Mouse (Mus musculus) mature B cell (primary cell): ENCODE results near the gene Adcy1.

Experiments used
- in situ Hi-C: fragments of 300-500 bp; cut with MboI; formaldehyde crosslinking; loops from 2 replicates; pipeline ENCODE4 v1.14.3; 2019

The Adcy1 gene

DNA sequence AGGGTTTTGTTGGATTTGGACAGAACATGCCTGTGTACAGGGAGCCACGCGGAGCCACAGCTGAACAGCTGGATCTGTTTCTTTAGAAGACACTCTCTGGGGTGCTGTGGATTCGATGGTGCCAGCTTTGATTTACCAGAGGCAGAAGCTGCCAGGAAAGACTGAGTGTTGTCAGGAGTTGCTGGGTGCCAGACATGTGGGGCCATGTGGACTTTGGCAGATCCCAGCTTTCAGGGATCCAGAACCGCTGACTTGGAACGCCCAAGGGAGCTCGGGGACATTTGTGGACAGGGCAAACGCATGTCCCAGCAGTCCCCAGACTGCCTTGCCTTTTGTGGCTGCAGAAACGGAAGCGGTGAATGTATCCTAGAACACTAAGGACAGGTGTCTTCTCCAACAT lies 72.5 kb downstream of the Adcy1 start:
- in situ Hi-C loops = no loop called here

DNA sequence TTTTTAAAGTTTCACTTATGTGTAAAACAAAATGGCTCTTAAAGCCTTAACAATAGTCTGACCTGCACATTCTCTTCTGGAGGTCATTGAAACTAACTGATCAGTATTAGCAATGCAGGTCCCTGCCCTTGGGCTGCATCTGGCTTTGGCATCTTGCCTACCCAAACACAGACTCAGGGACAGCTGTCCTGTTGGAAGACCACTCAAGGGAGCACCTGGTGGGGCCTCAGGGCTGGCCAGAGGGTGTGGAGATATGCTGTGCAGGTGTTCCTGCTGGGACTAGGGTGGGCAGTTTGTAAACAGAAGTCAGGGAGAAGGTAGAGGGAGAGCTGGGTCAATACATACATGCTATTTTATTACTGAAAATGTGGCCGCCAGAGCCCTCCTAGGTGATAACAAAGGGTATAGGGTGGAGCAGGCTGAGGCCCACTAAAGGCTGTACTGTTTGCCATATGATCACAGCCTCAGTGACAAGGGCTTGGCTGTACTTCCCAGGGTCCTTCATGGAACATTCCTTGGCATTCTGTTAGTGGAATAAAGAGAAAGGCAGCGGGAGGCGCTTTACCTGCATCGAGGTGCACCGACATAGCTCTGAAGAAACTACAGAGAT lies 73.1 kb downstream of the Adcy1 start:
- in situ Hi-C loops = no loop called here

DNA sequence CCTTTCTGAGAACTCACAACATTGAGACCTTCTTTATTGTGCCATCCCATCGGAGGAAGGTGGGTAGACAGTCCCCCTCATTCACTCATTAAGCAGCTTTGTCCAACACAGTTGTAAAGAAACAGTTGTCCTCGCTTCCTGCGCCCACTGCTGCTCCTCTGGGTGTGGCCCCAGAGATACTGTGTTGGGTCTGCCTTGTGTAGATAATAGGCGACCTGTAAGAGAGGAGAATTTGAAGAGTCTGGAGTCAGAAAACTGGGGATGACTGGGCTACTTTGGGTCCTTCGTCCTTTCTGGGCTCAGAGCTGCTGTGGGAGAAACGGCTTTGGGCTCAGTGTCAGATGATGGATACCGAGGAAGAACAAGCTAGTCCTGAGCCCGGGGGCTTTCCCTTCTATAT lies 75.1 kb downstream of the Adcy1 start:
- in situ Hi-C loops = no loop called here

DNA sequence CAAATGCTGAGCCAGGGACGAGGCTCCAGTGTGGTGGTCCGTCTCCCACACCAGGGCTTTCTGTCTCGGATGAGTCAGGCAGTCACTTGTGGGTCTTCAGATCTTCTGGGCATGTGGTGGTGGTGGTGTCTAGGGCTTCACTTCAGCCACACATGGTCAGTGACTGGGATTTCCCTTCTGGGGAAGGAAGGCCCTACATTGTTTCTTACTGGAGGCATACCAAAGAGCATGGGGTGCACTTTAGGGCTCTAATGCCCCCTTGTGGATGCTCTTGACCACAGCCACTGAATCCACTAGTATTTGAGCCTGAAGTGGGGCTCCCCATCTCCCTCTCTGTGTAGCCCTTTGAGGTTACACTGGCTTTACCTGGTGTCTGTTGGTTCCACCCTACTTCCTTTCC lies 77.2 kb downstream of the Adcy1 start:
- in situ Hi-C loops = no loop called here

DNA sequence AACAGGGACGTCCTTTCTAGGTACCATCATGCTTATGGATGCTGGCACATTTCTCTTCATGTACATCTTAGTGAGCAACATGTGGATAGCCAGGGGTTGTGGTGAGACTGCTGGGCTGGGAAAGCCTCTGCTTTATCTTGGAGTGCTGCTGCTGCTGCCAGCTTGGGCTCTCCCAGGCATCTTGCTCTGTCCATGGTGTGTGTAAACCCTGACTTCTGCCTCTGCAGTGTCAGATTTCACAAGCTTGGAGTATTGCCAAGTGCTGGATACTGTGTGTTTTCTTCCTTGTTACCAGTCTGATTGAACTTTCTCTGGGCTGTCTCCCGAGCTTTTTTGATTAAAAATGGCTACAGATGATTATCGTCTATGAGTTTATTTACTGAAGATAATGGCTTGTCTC lies 79.4 kb downstream of the Adcy1 start:
- in situ Hi-C loops = no loop called here

DNA sequence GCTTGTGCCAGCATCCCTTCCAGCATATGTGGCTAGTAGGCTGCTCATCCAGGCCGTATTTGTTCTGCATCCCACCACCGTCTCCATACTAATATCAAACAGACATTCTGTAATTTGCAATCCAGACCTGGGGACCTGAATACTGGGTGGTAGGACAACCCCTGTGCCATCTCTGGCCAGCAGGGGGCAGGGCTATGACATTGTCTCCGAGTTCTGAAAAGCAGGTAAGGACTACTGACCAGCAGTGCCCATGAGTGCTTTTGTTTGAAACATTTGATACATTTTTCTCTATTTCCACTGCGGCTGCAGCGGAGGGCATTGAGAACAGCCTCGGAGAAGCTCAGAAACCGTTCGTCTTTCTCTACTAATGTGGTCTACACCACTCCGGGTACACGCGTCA lies 81.1 kb downstream of the Adcy1 start:
- in situ Hi-C loops = no loop called here

DNA sequence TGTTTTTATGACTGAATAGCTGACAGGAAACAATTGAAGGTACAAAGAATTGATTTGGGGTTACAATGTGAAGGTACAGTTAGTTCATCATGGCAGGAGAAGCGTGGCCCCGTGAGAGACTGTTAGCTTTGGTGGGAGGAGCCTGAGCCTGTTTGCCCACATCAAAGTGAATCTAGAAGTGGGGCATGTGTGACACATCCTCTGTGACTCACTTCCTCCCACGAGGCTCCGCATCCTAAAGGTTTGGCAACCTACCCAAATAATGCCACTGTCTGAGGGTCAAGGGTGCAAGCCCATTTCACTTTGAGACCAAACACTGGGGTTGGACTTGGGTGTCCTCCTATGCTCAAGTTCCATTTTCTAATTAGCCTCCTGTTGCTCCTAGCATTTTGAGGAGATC lies 81.9 kb downstream of the Adcy1 start:
- in situ Hi-C loops = no loop called here

DNA sequence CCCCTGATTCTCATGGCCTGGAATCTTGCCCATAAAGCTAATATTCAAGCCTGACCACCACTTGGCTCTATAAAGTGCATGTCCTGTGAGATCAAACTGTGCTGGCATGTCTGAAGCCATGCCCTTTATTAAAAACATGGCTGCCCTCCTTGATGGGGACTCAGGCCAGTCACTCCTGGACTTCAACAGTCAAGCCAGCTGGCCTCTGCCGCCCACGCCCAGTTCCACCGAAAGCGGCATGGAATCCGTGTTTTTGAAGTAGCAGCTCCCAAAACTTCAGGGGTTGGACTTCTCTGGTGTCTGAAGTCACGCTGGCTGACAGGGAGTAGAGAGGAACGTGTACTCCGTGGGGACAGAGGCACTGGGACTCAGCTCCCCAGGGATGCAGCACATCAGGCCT lies 84.2 kb downstream of the Adcy1 start:
- in situ Hi-C loops = no loop called here

DNA sequence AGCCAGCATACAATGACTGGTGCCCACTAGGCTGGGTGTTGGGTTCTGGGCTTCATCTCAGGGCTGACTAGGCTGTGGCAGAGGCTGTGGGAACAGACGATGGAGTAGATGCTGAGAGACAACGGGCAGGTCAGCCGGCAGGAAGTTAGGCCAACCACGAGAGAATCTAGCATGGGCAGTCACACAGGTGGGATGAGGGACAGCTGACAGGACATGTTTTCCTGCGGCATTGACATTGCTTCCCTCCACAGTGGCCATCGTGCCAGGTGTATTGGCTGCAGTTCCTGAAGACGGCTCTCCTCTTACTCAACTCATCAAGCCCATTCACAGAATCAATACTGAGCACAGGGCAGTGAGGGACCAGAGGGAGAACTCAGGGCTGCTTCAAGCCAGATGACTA lies 84.7 kb downstream of the Adcy1 start:
- in situ Hi-C loops = no loop called here

DNA sequence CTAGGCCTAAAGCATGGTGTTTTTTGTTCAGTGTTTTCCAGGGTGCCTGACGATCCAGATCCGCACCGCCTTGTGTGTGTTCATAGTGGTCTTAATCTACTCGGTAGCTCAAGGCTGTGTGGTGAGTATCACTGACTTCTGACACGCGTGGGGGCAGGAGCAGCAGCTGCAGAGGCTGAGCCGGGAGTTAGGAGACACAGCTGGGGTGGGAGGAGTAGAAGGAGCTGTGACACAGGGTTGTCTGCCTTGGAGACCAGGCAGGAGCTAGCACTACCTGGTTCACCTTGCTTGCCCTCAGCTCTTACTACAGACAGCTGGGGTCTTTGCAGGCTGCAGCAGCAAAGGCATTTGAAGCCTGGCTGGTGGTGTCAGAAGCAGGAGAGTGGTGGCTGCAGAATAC lies 86.2 kb downstream of the Adcy1 start:
- in situ Hi-C loops = no loop called here

DNA sequence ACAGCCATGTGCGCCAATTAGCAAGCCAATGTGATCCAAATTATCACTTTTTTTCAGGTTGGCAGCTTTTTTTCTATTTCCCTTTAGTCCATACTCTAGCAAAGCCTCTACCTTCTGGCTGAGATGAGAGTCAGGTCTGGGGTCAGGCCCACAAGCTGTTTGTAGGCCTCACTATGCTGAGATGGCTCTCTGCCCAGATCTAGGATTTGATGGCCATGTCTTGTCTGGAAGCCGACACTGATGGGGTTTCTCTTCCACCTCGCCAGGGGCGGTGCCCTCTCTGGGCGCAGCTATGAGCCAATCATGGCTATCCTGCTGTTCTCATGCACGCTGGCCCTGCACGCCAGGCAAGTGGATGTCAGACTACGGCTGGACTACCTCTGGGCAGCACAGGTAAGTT lies 87.2 kb downstream of the Adcy1 start:
- in situ Hi-C loops = no loop called here

DNA sequence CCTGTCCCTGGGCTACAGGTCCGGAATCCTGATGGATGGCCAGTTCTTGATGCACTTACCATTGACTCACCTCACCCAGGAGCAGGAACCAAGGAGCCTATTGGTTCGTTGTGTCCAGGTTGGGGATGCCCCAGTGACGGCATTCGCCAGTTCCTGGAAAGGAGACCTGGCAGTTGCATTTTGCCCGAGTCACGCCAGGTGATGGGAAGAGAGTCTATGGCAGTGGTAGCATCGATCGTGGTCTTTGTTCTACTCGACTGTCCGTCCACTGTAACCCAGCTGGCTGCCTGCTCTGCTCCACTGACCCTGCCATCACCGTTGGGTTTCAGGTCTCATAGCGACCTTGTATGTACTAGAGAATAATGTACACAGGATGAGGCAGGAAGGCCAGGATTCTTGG lies 89.1 kb downstream of the Adcy1 start:
- in situ Hi-C loops = no loop called here

DNA sequence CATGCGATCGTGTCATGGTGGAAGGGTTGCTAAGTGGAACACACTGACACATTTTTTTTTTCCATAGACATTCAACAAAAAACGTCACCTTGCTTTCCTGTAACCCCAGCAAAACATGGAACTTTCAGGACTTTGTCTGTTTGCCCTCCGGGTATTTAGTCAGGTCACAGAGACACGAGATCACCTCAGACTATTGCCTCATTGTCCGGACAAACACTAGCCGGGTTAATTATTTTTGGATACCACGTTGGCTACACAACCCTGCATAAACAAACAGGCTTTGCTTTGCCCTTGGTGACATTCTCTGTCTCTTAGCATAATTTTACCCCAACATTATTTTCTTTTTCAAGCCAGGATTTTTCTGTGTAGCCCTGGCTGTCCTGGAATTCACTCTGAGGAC lies 89.8 kb downstream of the Adcy1 start:
- in situ Hi-C loops = no loop called here

DNA sequence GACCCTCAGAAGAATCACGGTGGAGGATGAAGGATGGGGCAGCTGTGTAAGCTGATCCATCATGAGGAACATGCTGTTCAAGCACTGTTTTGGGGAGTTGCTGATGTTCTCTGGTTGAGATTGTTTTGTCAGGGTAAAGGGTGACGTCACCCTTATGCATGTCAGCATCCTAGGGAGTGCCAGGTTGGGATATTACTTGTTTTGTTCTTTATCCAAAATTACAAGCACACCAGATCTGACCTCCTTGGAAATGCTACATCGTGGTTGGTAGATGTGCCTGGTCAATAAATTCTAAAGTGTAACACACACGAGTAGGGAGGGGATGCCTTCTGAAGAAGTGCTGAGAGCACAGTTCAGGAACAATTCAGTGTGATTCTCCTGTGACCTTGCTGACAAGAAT lies 93.1 kb downstream of the Adcy1 start:
- in situ Hi-C loops = no loop called here

DNA sequence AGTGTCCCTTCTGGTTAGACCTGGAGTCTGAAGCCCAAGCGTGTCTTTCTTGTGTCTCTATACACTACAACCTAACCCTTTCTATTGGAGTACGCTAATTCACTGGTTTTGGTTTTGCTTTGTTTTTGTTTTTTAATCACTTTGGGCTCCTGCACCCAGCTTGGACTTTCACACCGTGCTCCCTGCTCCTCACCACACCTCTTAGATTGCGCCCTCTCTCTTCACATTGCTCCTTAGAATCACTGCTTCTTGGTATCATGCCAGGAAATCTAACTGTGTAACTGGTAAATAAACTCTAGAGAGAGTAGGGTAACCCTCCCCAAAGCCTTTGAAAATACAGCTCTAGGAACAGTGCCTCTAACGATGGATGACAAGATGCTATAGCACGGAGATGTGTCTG lies 94.9 kb downstream of the Adcy1 start:
- in situ Hi-C loops = no loop called here

DNA sequence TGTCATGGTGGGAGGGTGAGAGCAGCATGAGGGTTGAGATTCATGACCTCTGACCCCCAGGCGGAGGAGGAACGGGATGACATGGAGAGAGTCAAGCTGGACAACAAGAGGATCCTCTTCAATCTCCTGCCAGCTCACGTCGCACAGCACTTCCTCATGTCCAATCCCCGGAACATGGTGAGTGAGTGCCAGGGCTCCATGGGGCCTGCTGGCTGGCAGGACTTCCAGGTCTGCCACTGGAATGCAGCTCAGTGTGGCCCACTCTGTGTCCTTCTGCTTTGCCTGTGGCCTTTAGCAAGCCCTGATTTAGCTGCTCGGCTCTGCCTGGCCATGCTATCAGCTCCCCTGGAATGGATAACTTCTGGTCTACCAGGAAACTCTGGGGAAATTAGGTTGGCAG lies 96.9 kb downstream of the Adcy1 start:
- in situ Hi-C loops = no loop called here

DNA sequence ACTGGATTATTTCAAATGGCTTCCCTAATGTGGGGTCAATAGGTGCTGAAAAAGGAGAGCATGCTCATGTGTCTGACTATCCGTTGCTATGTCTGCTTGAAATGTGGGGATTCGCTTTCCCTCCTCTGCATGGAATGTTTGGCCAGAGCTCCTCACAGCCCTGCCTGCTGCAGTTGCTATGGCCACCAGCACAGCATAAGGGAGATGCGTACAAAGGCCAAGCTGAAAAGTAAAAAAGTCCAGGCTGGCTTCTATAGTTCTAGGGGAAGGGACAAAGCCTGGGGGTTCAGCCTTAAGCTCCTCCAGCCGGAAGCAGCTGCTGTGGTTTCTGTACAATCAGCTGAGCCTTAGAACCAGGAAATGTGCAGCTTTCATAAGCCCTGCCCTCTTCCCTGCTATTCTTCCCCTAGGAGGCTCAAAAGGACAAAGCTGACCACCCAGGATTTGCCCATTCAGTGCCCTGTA lies 97.4 kb downstream of the Adcy1 start:
- in situ Hi-C loops = no loop called here

DNA sequence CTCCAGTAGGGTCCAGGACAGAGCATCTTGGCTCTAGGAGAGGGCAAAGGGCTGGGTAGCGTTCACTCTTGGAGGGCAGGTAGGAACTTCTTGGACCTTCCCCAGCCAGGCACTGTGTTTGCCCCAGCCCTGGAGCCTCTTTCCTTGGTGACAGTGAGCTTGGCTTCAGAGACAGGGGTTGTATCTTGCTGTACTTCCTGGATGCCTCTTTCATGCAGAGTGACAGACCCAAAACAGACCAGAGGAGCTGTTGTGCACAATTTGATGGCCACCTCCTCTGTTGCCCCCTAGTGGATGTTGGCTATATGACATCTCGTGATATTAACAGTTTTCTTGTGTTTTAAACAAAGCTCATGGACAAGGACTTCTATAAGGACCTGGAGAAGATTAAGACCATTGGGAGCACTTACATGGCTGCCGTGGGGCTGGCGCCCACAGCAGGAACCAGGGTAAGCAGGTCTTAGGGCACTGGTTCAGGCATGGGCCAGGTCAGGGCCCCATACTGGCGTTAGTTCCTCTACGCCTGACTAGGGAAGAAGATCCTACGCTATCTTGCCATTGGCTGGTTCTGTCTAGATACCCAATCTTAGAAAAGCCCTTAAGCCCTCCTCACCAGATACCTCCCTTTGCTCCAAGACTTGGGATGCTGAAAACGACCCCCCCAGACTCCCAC lies 98.3 kb downstream of the Adcy1 start:
- in situ Hi-C loops = no loop called here

DNA sequence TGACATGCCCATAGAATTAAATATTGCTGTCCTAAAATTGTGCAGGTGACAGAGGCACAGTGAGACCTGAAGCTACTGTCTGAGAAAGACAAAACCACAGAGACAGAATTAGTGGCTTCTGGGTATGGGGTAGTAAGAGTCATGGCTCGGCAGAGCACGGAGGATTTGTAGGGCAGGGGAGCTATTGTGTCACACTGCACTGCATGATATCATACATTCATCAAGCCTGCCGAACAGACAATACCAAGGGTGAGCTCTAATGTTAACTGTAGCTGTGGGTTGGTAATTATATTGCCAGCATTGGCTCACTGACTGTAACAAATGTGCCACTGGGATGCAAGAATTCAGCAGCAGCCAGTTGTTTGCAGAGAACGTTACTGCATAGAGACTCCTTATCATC lies 101.1 kb downstream of the Adcy1 start:
- in situ Hi-C loops = no loop called here

DNA sequence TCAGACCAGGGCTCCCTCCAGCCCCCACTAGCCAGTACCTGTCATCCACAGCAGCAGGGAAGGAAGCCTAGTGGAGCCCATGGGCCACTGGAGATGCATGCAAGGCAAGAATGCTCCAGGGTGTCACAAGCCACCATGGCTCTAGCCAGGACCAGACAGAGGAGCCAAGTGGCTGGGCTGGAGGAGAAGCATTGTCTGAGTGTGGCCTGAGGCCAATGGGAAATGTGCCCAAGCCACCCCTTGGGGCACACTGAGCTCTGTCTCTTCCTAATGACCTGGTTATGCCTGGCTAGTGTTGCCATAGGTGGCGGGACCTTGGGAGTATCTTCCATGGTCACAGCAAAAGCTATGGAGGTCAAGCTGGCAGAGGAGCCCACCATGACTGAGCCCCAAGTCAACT lies 106.4 kb downstream of the Adcy1 start:
- in situ Hi-C loops = no loop called here

DNA sequence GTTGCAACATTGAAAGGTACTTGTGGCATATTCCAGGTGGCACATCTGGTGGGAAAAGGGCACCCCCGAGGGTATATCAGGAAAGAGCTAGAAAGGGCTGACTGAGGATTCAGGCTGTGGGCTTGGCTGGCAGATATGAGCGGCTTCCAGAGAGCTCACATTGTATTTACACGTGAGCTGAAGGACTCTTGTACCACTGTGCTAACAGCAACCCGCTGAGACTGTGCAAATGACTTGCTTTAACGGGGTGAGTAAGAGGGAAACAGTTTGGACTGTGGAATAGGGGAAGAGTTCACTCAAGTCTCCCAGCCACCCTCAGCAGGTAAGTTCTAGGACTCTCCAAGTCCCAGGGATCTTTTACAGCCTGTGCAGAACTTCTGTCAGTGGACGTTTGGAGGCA lies 110.4 kb downstream of the Adcy1 start:
- in situ Hi-C loops = no loop called here

DNA sequence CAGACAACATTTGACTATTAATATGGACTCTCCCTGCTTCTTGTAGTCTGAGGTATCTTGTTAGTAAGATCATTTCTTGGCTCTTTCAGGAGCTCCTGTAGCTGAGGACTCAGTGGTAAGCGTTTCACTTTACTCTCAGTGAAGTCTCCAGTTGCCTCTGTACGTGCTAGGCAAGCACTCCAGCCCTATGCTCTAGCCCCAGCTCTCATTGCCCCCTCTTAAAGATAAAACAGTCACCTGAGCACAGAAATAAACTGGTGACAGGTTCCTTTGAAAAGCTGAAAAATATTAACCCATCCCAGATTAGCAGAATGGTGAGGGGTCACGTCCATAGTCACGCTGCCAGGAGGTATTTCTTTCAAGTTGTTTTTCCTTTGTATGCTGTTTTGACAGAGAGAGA lies 115.4 kb downstream of the Adcy1 start:
- in situ Hi-C loops = no loop called here

DNA sequence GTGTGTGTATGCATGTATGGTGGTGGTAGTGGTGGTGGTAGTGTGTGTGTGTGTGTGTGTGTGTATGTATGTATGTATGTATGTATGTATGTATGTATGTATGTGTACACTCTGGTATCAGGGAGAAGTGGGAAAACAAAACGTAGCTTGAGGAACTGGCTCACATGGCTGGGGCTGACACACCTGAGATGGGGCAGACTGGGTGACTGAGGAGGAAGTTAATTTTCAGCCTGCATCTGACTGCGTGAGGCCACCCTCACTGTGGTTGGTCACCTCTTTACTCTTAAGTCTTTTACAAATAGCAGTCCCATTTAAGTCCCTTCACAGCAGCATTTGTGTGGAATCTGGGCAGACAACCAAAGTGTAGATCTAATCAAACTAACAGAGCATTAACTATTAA lies 116.0 kb downstream of the Adcy1 start:
- in situ Hi-C loops = no loop called here

DNA sequence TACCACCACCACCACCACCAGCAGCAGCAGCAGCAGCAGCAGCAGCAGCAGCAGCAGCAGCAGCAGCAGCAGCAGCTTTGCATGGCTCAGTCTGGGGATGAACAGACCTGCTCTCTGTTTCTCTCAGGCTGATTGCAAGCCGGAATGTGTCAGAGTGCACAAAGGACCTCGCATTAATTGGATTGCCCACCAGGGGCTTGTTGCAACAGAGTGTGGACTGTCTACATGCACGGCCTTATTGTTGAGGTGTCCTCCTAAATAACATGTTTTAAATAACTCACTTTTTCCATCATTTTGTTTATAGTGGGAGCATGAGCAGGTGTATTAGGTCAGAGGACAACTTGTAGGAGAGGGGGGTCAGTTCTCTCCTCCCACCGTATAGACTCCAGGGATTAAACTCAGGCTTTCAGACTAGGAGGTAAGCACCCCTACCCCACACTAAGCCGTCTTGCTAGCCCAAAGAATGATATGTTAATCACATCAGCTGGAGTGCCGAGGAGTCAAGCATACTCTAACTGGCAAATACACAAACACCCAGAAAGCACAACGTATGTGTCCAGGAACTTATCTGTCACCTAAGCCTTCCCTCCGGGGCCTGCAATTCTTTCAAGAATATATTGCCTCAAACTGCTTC lies 119.2 kb downstream of the Adcy1 start:
- in situ Hi-C loops = no loop called here
